Mouse (Mus musculus) activated CD4-positive, CD25-positive, alpha-beta regulatory T cell, adult 4 months (primary cell): ENCODE measurements around the gene Tex264. TPM values are rescaled to one million over a fixed set of nuclear protein-coding genes. Genes with fewer than 3 reads are reported as not detected.

Experiments used
- polyA plus RNA-seq, 2 experiments: library from polyadenylated mRNA; unstranded; fragments of 100-300 nt; shearing (Covaris generic); gene quantifications; one replicate each; pipeline ENCODE4 v1.2.1; 2017

Gene Tex264
- polyA plus RNA-seq, 2 experiments from 2014 or later: 32.2 to 35.0 TPM

Other genes starting within 250 kb of the Tex264 start
- gene Acy1, start 247.6 kb downstream of the Tex264 start, polyA plus RNA-seq: 1 to 10 TPM; 9.3 to 10.0 TPM
- 10 to 100 TPM in 1 of 2 experiments, 1 to 10 TPM in 1; 8.1 to 10.1 TPM for gene Abhd14b, start 238.5 kb downstream of the Tex264 start, polyA plus RNA-seq
- gene Abhd14a, start 238.2 kb downstream of the Tex264 start, polyA plus RNA-seq: 10 to 100 TPM; 12.7 to 13.0 TPM
- 1 to 10 TPM; 4.5 to 4.8 TPM for gene Pcbp4, start 232.6 kb downstream of the Tex264 start, polyA plus RNA-seq
- gene Gpr62, start 220.0 kb downstream of the Tex264 start, polyA plus RNA-seq: not detected
- 10 to 100 TPM; 23.1 to 33.9 TPM for gene Rrp9, start 210.0 kb downstream of the Tex264 start, polyA plus RNA-seq
- gene Parp3, start 209.0 kb downstream of the Tex264 start, polyA plus RNA-seq: 10 to 100 TPM; 36.0 to 48.1 TPM
- not detected for gene Iqcf1, start 186.0 kb downstream of the Tex264 start, polyA plus RNA-seq
- gene Iqcf5, start 171.4 kb downstream of the Tex264 start, polyA plus RNA-seq: not detected
- not detected for gene Iqcf3, start 124.3 kb downstream of the Tex264 start, polyA plus RNA-seq
- not detected for gene Iqcf4, start 114.9 kb downstream of the Tex264 start, polyA plus RNA-seq
- not detected for gene Iqcf6, start 59.3 kb downstream of the Tex264 start, polyA plus RNA-seq
- under 1 TPM in 1 of 2 experiments, not detected in 1; 0.16 TPM for gene Grm2, start 29.8 kb downstream of the Tex264 start, polyA plus RNA-seq
- gene Rad54l2, start 103.3 kb upstream of the Tex264 start, polyA plus RNA-seq: 1 to 10 TPM; 3.4 to 3.7 TPM
- gene Dcaf1, start 135.9 kb upstream of the Tex264 start, polyA plus RNA-seq: 10 to 100 TPM; 19.8 to 20.4 TPM
- 1 to 10 TPM; 3.2 to 4.4 TPM for gene Rbm15b, start 201.5 kb upstream of the Tex264 start, polyA plus RNA-seq
- gene Manf, start 206.1 kb upstream of the Tex264 start, polyA plus RNA-seq: 100 to 1,000 TPM; 150 to 198 TPM